18 mouse cellular contexts compared by ENCODE assay signal in genomic region chr1:192663092-192663491, GRCm38 (mm10).
DNase-seq lines count a peak whose midpoint lies in the region; ATAC-seq and TF ChIP-seq lines count a peak whose summit lies in the region.
"Had no signal": no experiment of that assay in that cellular context is flagged by ENCODE, and none has a peak within 500 bp of the region (broad histone marks: within the 10 kb centered on the region; RNA-seq: fewer than 3 reads in every experiment).

No protein-coding gene starts in this region.

- H3K4me3 ChIP-seq in lung, postnatal 0 days (ENCODE audit: low read depth, low read length) = no peak overlapping the region
- no peak overlapping the region for H3K4me3 ChIP-seq in forebrain, embryonic 11.5 days (ENCODE audit: low read depth, low read length)
- H3K4me3 ChIP-seq: heart, embryonic 10.5 days; limb, embryonic 13.5 days had no signal

- no peaks in the 10 kb centered on the region for H3K9me3 ChIP-seq in lung, postnatal 0 days (ENCODE audit: low read length)
- no peaks in the 10 kb centered on the region for H3K9me3 ChIP-seq in forebrain, embryonic 11.5 days (ENCODE audit: control insufficient read depth, low read length)
- H3K9me3 ChIP-seq: heart, embryonic 10.5 days had no signal

- H3K9ac ChIP-seq in lung, postnatal 0 days (replicated peaks; ENCODE audit: low read depth) = no peak overlapping the region
- H3K9ac ChIP-seq in forebrain, embryonic 11.5 days (ENCODE audit: low read length) = no peak overlapping the region
- H3K9ac ChIP-seq: limb, embryonic 13.5 days had no signal

- no peak for ATAC-seq in lung, postnatal 0 days
- ATAC-seq in megakaryocyte progenitor cell, adult 5-6 weeks (replicated peaks; ENCODE audit: poor library complexity) = peak; percentile 62
- ATAC-seq in forebrain, embryonic 11.5 days (replicated peaks; ENCODE audit: low FRiP score) = no peak
- ATAC-seq: forebrain, embryonic 16.5 days had no signal

- H3K4me1 ChIP-seq in lung, postnatal 0 days (ENCODE audit: insufficient read depth, low read depth, low read length) = no peaks in the 10 kb centered on the region
- H3K4me1 ChIP-seq in forebrain, embryonic 11.5 days (replicated peaks; ENCODE audit: control insufficient read depth, insufficient read depth, low read length) = no peaks in the 10 kb centered on the region

- peak; percentile 32; the same call in 1 of the 2 replicates for TF ChIP-seq CTCF in lung, postnatal 0 days (IDR thresholded peaks at IDR 0.05)

- H3K27ac ChIP-seq in lung, postnatal 0 days (ENCODE audit: low read length) = no peak overlapping the region
- H3K27ac ChIP-seq in forebrain, embryonic 11.5 days (ENCODE audit: low read depth, low read length) = no peak overlapping the region
- H3K27ac ChIP-seq: heart, embryonic 10.5 days; limb, embryonic 13.5 days had no signal

- H3K4me2 ChIP-seq in lung, postnatal 0 days (replicated peaks; ENCODE audit: low read depth, low read length) = no peak overlapping the region
- H3K4me2 ChIP-seq in forebrain, embryonic 11.5 days (ENCODE audit: low read depth, low read length, severe bottlenecking) = no peak overlapping the region
- H3K4me2 ChIP-seq: limb, embryonic 13.5 days had no signal

- 62% methylated on average over 5 of the region's 5 CpGs for WGBS in lung, postnatal 0 days
- 80% methylated on average over 5 of the region's 5 CpGs for WGBS in forebrain, embryonic 11.5 days

- no peak for TF ChIP-seq EP300 in lung, postnatal 0 days (IDR thresholded peaks at IDR 0.05)

- peak; percentile 34 for DNase-seq in lung, postnatal 0 days (ENCODE audit: low spot score)
- DNase-seq in lung, postnatal 10 days = no peak
- DNase-seq in MEL-GATA-1-ER (ENCODE audit: extremely low read depth, low read depth) = peak; percentile 55
- peak; percentile 33 for DNase-seq in c-Kit-positive CD71-positive TER-119-negative erythroid progenitor cells, embryonic 14.5 days (ENCODE audit: low read depth)
- DNase-seq in forebrain, embryonic 11.5 days (ENCODE audit: low spot score) = no peak
- no peak for DNase-seq in urinary bladder, postnatal 4 days (ENCODE audit: low spot score in 2 of 2)
- DNase-seq in heart, adult 8-10 months (ENCODE audit: low spot score) = no peak
- DNase-seq: adrenal gland, postnatal 14 days; cerebellum, adult 2 months; gastrocnemius, postnatal 25 days; lung, adult 2 months; midbrain, embryonic 14.5 days; right cerebral cortex, postnatal 25 days; thymus, postnatal 36 days had no signal

- no peaks in the 10 kb centered on the region for H3K36me3 ChIP-seq in lung, postnatal 0 days (ENCODE audit: insufficient read depth, low read length)
- no peaks in the 10 kb centered on the region for H3K36me3 ChIP-seq in forebrain, embryonic 11.5 days (ENCODE audit: control insufficient read depth, insufficient read depth, low read length)

- no peaks in the 10 kb centered on the region for H3K27me3 ChIP-seq in lung, postnatal 0 days (replicated peaks; ENCODE audit: insufficient read depth, low read length)
- no peaks in the 10 kb centered on the region for H3K27me3 ChIP-seq in forebrain, embryonic 11.5 days (ENCODE audit: control insufficient read depth, insufficient read depth, low read length)
- H3K27me3 ChIP-seq: limb, embryonic 13.5 days had no signal

Comparison
In these comparisons a context has a peak if more than half of its experiments do, and no peak if none do; other contexts are left out.
1. DNase-seq: peak in lung, postnatal 0 days (single experiment), MEL-GATA-1-ER (single experiment) and c-Kit-positive CD71-positive TER-119-negative erythroid progenitor cells, embryonic 14.5 days (single experiment); none in lung, postnatal 10 days (single experiment), forebrain, embryonic 11.5 days (single experiment), urinary bladder, postnatal 4 days (0 of 2) and heart, adult 8-10 months (single experiment).